Mouse (Mus musculus): Measurements from ENCODE around the gene Bag6.

Gene Bag6

GRCm38 (mm10) chr17:35134801-35135590, at the start of gene Bag6:
Bag6 (plus strand) TSS chr17:35135178.
- peak; percentile 96 for DNase-seq (ENCODE audit: low spot score in 2 of 2)

GRCm38 (mm10) chr17:35085208-35085865, 49.6 kb upstream of the Bag6 start, which contains the start of gene Ly6g6f:
Ly6g6f (minus strand) TSS chr17:35085610.
- DNase-seq (ENCODE audit: low spot score in 2 of 2), result no peak

GRCm38 (mm10) chr17:35088151-35088550, 46.8 kb upstream of the Bag6 start:
- no peak for DNase-seq (ENCODE audit: low spot score in 2 of 2)

GRCm38 (mm10) chr17:35088825-35089644, 45.9 kb upstream of the Bag6 start, which contains the start of gene Abhd16a:
Abhd16a (plus strand) TSS chr17:35089263.
- peak; percentile 92 to 94 for DNase-seq (ENCODE audit: low spot score in 2 of 2)

DNA sequence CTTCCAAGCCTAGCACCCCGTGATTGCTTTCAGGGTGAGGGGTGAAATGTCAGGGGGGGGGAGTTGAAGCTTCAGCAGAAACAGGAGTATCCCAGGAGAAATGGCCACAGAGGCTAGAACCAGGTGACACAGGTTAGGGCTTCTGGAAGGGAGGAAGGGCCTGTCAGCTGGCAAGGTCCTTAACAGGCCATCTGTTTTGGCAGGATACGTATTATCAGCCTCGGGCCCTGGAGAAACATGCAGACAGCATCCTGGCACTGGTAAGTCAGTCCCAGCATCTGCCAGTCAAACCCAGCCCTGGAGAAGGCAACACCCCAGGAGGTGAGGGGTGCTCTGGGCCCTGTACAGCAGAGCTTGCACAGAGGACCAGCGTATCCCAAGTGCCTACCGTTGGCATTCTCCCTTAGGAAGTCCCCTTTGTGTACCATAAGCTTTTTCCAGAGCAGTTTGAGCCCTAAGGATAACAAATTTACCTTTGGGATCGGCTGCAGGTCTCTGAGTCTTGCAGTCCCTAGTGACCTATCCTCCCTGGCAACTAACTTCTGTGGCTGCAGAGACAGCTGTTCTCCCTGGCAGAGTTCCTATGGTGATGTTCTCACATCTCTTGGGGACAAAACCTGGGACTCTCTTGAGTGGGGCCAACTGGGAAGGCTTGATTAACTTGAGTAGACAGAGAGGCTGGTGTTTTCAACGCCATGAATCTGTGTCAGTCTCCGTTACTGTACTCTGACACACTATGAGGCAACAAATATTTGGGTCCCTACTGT, 44.6 kb upstream of the Bag6 start:
- no peak for DNase-seq (ENCODE audit: low spot score in 2 of 2)

GRCm38 (mm10) chr17:35092403-35093198, 42.4 kb upstream of the Bag6 start:
- DNase-seq (ENCODE audit: low spot score in 2 of 2), result no peak

DNA sequence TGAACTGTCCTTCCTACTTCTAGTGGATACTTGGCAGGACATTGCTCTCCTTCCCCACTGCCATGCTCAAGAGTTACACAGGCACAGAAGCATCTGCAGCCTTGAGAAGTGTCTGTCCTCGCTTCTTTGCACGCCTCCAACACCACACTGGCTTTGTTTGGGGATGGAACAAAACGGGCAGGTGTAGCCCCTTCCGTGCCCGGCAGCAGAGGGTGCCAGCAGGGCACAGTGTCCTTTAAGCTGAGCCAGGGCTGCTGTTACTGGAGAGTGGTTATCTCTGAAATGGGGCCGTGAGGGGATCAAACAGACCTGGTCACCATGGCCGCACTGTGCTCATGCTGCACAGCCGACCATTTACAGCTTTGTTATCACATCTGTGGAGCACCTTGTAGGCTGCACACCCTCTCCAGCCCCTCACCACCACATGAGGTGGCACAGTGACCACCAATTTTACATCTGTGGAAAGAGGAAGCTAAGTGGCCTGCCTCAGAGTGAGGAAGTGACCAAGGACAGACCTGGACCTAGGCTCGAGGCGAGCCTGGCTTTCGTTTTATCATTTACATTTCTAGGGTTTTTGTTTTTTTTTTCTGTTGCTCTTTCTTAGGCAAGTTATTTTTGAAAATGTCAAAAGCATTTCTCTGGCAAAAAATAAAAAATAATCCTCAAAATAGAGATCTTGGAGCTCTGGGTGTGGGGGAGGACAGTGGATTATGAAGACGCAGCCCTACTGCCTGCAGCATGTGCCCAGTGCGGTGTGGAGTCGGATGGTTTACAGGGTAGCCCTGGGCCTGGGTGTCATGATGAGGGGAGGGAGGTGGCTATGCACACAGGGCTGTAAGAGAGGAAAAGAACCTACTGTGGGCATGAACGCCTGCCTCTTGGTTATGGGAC, 40.3 kb upstream of the Bag6 start:
- no peak for DNase-seq (ENCODE audit: low spot score in 2 of 2)

DNA sequence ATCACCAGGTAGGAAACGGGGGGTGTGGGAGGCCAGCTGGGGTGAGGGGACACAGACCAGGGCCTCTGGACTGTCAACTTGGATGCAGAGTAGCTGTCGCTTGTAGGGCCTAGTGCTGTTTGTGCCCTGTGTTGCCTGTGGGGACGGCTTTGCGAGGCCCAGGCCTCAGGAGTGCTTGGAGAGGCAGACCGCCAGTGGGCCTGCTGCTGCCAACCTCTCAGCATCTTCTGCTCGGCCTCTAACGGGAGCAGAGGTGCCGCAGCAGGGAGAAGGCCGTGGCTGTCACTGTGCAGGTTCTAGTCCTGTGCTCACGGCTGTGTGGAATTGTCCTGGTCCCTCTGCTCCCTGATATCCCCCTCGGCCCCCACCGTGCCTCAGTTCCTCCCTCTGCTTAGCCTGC, 38.4 kb upstream of the Bag6 start:
- DNase-seq (ENCODE audit: low spot score in 2 of 2), result no peak

GRCm38 (mm10) chr17:35097164-35097655, 37.8 kb upstream of the Bag6 start:
- DNase-seq (ENCODE audit: low spot score in 2 of 2), result no peak

DNA sequence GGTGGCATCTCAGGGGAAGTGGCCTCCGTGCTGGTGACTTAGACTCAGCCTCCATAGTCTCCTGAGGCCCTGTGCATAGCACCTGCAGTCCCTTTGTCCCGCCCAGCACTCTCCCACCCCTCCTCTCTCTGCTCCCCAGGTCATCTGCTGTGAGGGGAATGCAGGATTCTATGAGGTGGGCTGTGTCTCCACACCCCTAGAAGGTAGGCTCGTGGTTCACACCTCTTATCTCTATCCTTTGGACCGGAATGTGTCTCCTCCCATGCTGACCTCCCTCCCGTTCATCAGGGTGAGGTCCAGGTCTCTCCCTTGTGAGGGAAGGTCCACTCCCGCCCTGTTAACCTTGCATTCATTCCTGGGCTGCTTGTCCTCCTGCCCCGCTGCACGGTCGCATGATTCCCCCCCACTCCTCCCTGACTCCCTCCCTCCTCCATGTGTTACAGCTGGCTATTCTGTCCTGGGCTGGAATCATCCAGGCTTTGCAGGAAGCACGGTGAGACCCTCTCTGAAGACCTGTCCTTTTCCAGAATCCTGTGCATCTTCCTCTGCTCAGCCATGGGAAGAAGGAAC, 34.7 kb upstream of the Bag6 start:
- no peak for DNase-seq (ENCODE audit: low spot score in 2 of 2)

GRCm38 (mm10) chr17:35101161-35101560, 33.8 kb upstream of the Bag6 start:
- DNase-seq (ENCODE audit: low spot score in 2 of 2), result no peak

DNA sequence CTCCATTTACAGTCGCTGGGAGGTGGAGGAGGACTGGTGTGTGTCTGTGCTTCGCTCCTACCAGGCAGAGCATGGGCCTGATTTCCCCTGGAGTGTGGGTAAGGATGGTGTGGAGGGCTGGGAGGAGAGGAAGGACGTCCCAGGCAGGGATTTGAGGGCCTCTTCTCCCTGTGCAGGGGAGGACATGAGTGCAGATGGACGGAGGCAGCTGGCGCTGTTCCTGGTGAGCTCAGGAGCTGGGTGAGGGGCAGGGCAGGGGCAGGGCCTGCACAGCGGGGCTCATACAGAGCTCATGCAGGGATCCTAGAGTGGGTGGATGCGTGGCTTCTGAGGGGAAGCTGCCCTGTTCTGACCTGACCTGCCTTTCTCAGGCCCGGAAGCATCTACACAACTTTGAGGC, 32.7 kb upstream of the Bag6 start:
- no peak for DNase-seq (ENCODE audit: low spot score in 2 of 2)

- DNase-seq (ENCODE audit: low spot score in 2 of 2), result no peak
Observed at GRCm38 (mm10) chr17:35103221-35103690, 31.7 kb upstream of the Bag6 start.

DNA sequence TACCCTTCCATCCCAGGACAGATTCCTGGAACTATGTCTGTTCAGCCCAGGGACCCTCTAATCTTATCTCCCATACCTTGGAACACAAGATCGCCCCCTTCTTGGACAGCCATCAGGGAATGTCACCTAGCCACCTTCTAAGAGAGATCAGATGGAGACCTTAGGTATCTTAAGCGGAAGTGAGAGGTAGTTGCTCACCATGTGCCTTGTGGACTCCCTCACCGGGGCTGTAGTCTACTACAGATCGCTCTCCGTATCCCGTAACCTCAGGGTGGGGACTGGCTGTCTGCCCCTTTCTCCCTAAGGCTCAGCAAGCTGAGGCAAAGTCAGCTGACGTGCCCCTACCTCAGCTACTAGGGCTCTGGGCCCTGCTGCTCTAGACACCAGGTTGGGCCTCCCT, 30.9 kb upstream of the Bag6 start:
- DNase-seq (ENCODE audit: low spot score in 2 of 2), result no peak

- no peak for DNase-seq (ENCODE audit: low spot score in 2 of 2)
Observed at GRCm38 (mm10) chr17:35104754-35105153, 30.2 kb upstream of the Bag6 start.

- no peak for DNase-seq (ENCODE audit: low spot score in 2 of 2)
Observed at GRCm38 (mm10) chr17:35105740-35106389, 29.1 kb upstream of the Bag6 start.

- no peak for DNase-seq (ENCODE audit: low spot score in 2 of 2)
Observed at GRCm38 (mm10) chr17:35106522-35106921, 28.5 kb upstream of the Bag6 start.

GRCm38 (mm10) chr17:35108097-35108496, 26.9 kb upstream of the Bag6 start, which contains the start of gene Ly6g5c:
Ly6g5c (plus strand) TSS chr17:35108279.
- no peak for DNase-seq (ENCODE audit: low spot score in 2 of 2)
